Mouse (Mus musculus): ENCODE measurements around the gene Rasa2. TPM values are rescaled to one million over a fixed set of nuclear protein-coding genes. Genes with fewer than 3 reads are reported as not detected.

Gene Rasa2
- total and polyA plus RNA-seq, 3 experiments = 9.7 to 9.8 (median 9.8) TPM

- no peak for DNase-seq (ENCODE audit: extremely low read depth)
Observed at GRCm38 (mm10) chr9:96675763-96676640, 44.6 kb upstream of the Rasa2 start.

GRCm38 (mm10) chr9:96675071-96675762, 43.8 kb upstream of the Rasa2 start:
- peak; percentile 84 for DNase-seq (ENCODE audit: extremely low read depth)
- peaks cover 3 to 31% of the 10 kb centered on the region in 2 experiments; a peak in 3 of 4 replicates for H3K4me1 ChIP-seq (ENCODE audit: control insufficient read depth in 1 of 2, insufficient read depth in 2 of 2)
- H3K79me2 ChIP-seq (replicated peaks; ENCODE audit: control insufficient read depth, extremely low read depth, insufficient read depth, poor library complexity, severe bottlenecking) = no peaks in the 10 kb centered on the region
- no peak overlapping the region for H3K4me2 ChIP-seq (ENCODE audit: insufficient read depth, low read depth, poor library complexity, severe bottlenecking)
- H3K4me3 ChIP-seq (replicated peaks in 1 of 3; ENCODE audit: low read depth in 2 of 3, low read length in 2 of 3, poor library complexity in 1 of 3) = no peak overlapping the region
- no peak overlapping the region for H3K9ac ChIP-seq (ENCODE audit: insufficient read depth, low read depth)
- H3K27me3 ChIP-seq (replicated peaks) = no peaks in the 10 kb centered on the region
- TF ChIP-seq SMC3 (IDR thresholded peaks at IDR 0.05; ENCODE audit: low read depth, low read length) (peak; percentile 89), RAD21 (IDR thresholded peaks at IDR 0.05; ENCODE audit: low read depth, low read length) (peak; percentile 73), HCFC1 (IDR thresholded peaks at IDR 0.05; ENCODE audit: low read depth, low read length) (0 out of 2 replicates have a peak, but pooled peaks have one; percentile 12), ZNF384 (IDR thresholded peaks at IDR 0.05; ENCODE audit: low read depth, low read length) (no peak), MEF2A (IDR thresholded peaks at IDR 0.05; ENCODE audit: borderline replicate concordance, low read depth, low read length) (peak; percentile 27; the same call in 1 of the 2 replicates), ZMIZ1 (IDR thresholded peaks at IDR 0.05; ENCODE audit: low read depth, low read length) (no peak), IRF4 (IDR thresholded peaks at IDR 0.05; ENCODE audit: low read depth, low read length) (peak; percentile 63), ELF1 (IDR thresholded peaks at IDR 0.05; ENCODE audit: low read depth, low read length) (peak; percentile 47; the same call in 1 of the 2 replicates), TBP (conservative IDR thresholded peaks at IDR 0.05; ENCODE audit: low read depth, low read length) (0 out of 2 replicates have a peak, but pooled peaks have one; percentile 38), ZC3H11A (IDR thresholded peaks at IDR 0.05; ENCODE audit: low read depth, low read length) (peak; percentile 40; the same call in 1 of the 2 replicates), POLR2A (IDR thresholded peaks at IDR 0.05; ENCODE audit: low read depth, low read length) (0 out of 2 replicates have a peak, but pooled peaks have one; percentile 15), SIN3A (IDR thresholded peaks at IDR 0.05; ENCODE audit: low read length) (no peak), CTCF (conservative IDR thresholded peaks at IDR 0.05 in 1 of 2, IDR thresholded peaks at IDR 0.05 in 1 of 2; ENCODE audit: low read depth in 2 of 2, low read length in 2 of 2) (peak; percentile 80 to 98)
- dilution Hi-C loops (cut with MboI; ENCODE audit: extremely low pct_ligation_motif_present, extremely low pct_unique_long_range_greater_than_20kb, low sequenced_read_pairs) = no loop called here
- no peaks in the 10 kb centered on the region for H3K9me3 ChIP-seq (replicated peaks; ENCODE audit: low read length)
- H3K36me3 ChIP-seq (replicated peaks in 1 of 2; ENCODE audit: control insufficient read depth in 1 of 2, insufficient read depth in 1 of 2, low read length in 1 of 2) = peaks cover 0 to under 1% of the 10 kb centered on the region in 2 experiments
- in situ Hi-C loops (cut with MboI; ENCODE audit: low pct_ligation_motif_present, low pct_unique_long_range_greater_than_20kb, low sequenced_read_pairs) = loop anchor here (5.0 to 10.0 kb wide), 3 partner anchors 37 to 390 kb away; no protein-coding TSS in a partner anchor
- H3K27ac ChIP-seq (ENCODE audit: insufficient read depth, low read depth) = no peak overlapping the region

More at GRCm38 (mm10) chr9:96675763-96676640, 44.6 kb upstream of the Rasa2 start:
- no peak overlapping the region for H3K9ac ChIP-seq (ENCODE audit: insufficient read depth, low read depth)
- TF ChIP-seq CHD1 (IDR thresholded peaks at IDR 0.05; ENCODE audit: low read depth, low read length) (no peak), IRF4 (IDR thresholded peaks at IDR 0.05; ENCODE audit: low read depth, low read length) (no peak; the same call in 1 of the 2 replicates), POLR2A (IDR thresholded peaks at IDR 0.05; ENCODE audit: low read depth, low read length) (0 out of 2 replicates have a peak, but pooled peaks have one; percentile 9), ELF1 (IDR thresholded peaks at IDR 0.05; ENCODE audit: low read depth, low read length) (0 out of 2 replicates have a peak, but pooled peaks have one; percentile 1), ZMIZ1 (IDR thresholded peaks at IDR 0.05; ENCODE audit: low read depth, low read length) (no peak), JUND (conservative IDR thresholded peaks at IDR 0.05; ENCODE audit: low read depth, low read length) (0 out of 2 replicates have a peak, but pooled peaks have one; percentile 14), SIN3A (IDR thresholded peaks at IDR 0.05; ENCODE audit: low read length) (no peak), ZKSCAN1 (IDR thresholded peaks at IDR 0.05; ENCODE audit: borderline replicate concordance, low read depth, low read length) (no peak)
- dilution Hi-C loops (cut with MboI; ENCODE audit: extremely low pct_ligation_motif_present, extremely low pct_unique_long_range_greater_than_20kb, low sequenced_read_pairs) (no loop called here), in situ Hi-C loops (cut with MboI; ENCODE audit: low pct_ligation_motif_present, low pct_unique_long_range_greater_than_20kb, low sequenced_read_pairs) (loop anchor here (5.0 to 10.0 kb wide), 3 partner anchors 36 to 391 kb away; no protein-coding TSS in a partner anchor)
- peaks cover 0 to 2% of the 10 kb centered on the region in 2 experiments for H3K36me3 ChIP-seq (replicated peaks in 1 of 2; ENCODE audit: control insufficient read depth in 1 of 2, insufficient read depth in 1 of 2, low read length in 1 of 2)
- no peak overlapping the region for H3K4me2 ChIP-seq (ENCODE audit: insufficient read depth, low read depth, poor library complexity, severe bottlenecking)
- no peaks in the 10 kb centered on the region for H3K79me2 ChIP-seq (replicated peaks; ENCODE audit: control insufficient read depth, extremely low read depth, insufficient read depth, poor library complexity, severe bottlenecking)
- H3K9me3 ChIP-seq (replicated peaks; ENCODE audit: low read length) = no peaks in the 10 kb centered on the region
- no peak overlapping the region for H3K27ac ChIP-seq (ENCODE audit: insufficient read depth, low read depth)
- H3K4me3 ChIP-seq (replicated peaks in 1 of 3; ENCODE audit: low read depth in 2 of 3, low read length in 2 of 3, poor library complexity in 1 of 3) = no peak overlapping the region
- no peaks in the 10 kb centered on the region for H3K27me3 ChIP-seq (replicated peaks)
- H3K4me1 ChIP-seq (ENCODE audit: control insufficient read depth in 1 of 2, insufficient read depth in 2 of 2) = peaks cover 0 to 23% of the 10 kb centered on the region in 2 experiments; a peak in 2 of 4 replicates
